Mouse (Mus musculus): ENCODE measurements around the gene Foxn3.

DNA sequence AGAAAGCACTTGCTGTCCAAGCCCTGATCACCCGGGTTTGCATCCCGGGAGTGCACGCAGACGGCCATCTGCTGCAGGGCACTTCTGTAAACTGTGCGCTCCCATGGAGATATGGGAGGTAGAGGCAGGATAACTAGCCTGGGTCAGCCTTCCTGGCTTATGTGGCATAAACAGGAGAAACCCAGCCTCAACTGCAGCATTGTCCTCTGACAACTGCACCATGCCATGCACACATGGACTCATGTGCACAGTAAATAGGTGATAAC, 332.7 kb downstream of the Foxn3 start:
- TF ChIP-seq MAX (IDR thresholded peaks at IDR 0.05; ENCODE audit: low read length): no peak
- no peak for TF ChIP-seq E2F4 (IDR thresholded peaks at IDR 0.05; ENCODE audit: insufficient replicate concordance, low read depth, low read length)
- no peak for TF ChIP-seq POLR2A (IDR thresholded peaks at IDR 0.05; ENCODE audit: low read depth, low read length)
- TF ChIP-seq MAFK (IDR thresholded peaks at IDR 0.05; ENCODE audit: insufficient replicate concordance, low read length): no peak
- TF ChIP-seq RAD21 (IDR thresholded peaks at IDR 0.05; ENCODE audit: low read depth, low read length): no peak
- TF ChIP-seq MEF2A (IDR thresholded peaks at IDR 0.05; ENCODE audit: borderline replicate concordance, low read depth, low read length): no peak
- TF ChIP-seq CHD1 (IDR thresholded peaks at IDR 0.05; ENCODE audit: low read depth, low read length): no peak
- no peak for TF ChIP-seq CTCF (conservative IDR thresholded peaks at IDR 0.05 in 1 of 2, IDR thresholded peaks at IDR 0.05 in 1 of 2; ENCODE audit: low read depth in 2 of 2, low read length in 2 of 2)

All from CH12.LX (cell line).